Mouse (Mus musculus): ENCODE results near the gene Prickle2.

DNA sequence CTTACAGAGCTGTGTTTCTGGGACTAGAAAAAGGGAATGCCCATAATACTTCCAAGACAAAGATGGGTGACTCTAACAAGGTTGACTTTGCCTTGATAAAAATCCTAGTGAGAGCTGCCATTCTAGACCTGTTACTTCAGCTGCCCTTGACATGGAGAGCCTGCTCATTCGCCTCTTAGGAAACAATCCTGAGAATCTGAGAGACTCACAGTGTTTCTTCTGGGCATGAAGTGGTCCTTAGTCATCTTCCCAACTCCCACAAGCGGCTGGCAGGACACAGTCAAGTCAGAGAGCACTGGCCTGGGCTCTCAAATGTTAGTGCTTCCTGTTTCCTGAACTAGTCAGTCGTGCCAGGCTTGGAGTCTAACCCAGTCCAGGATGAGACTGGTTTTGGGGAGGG lies 281.0 kb downstream of the Prickle2 start:
- no peak for TF ChIP-seq CTCF (IDR thresholded peaks at IDR 0.05; ENCODE audit: low read depth)
- TF ChIP-seq EP300 (IDR thresholded peaks at IDR 0.05; ENCODE audit: low read depth) = no peak
